Mouse (Mus musculus) adrenal gland, postnatal 36 days (tissue): Measurements from ENCODE around the gene Neil1. TPM values are rescaled to one million over a fixed set of nuclear protein-coding genes. Genes with fewer than 3 reads are reported as not detected.

Experiments used
- DNase-seq, 2 experiments: peaks; one replicate each; pipeline ENCODE4 v3.0.0; 2021; ENCODE audit warnings: mixed read lengths in 1 of 2
- total RNA-seq, 2 experiments: library from RNA; stranded (reverse); gene quantifications; 2 replicates each; pipeline ENCODE4 v1.2.3; 2021

Neil1 gene
- total RNA-seq, 2 experiments from 2014 or later, result 9.8 to 10.9 TPM

DNA sequence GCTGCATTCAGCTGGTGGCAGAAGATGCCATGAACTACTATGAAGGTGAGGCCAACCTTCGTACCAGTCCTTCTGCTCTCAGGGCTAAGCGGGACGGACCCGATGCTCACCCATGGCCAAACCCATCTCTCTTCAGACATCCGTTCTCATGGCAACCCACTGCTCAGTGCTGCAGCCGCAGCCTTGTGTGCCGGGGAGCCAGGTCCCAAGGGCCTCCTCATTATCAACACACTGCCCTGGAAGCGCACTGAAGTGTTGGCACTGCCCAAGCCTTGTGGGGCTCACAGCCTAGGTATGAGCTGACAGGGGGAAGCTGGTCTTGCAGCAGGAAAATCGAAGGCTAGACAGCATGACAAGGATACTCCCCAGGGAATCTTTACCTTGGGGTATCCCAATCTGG, 9.0 kb downstream of the Neil1 start:
- DNase-seq, result no peak

- DNase-seq, result no peak
Observed at GRCm38 (mm10) chr9:57138507-57138906, 9.6 kb downstream of the Neil1 start.

DNA sequence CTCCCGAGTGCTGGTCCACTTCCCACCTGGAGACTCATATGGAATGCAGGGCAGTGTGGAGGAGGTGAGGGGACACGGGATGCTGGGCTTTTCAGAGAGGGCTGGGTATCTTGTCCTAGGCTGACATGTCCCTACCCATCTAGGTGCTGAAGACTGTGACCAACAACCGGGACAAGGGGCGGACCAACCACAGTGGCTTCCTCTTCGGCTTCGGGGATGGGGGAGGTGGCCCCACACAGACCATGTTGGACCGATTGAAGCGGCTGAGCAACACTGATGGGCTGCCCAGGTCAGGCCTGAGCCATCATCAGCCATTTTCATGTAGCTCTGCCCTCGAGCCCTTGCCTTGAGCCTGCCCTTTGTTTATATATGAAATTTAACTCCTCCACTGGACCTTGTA, 10.3 kb downstream of the Neil1 start:
- DNase-seq, result no peak

DNA sequence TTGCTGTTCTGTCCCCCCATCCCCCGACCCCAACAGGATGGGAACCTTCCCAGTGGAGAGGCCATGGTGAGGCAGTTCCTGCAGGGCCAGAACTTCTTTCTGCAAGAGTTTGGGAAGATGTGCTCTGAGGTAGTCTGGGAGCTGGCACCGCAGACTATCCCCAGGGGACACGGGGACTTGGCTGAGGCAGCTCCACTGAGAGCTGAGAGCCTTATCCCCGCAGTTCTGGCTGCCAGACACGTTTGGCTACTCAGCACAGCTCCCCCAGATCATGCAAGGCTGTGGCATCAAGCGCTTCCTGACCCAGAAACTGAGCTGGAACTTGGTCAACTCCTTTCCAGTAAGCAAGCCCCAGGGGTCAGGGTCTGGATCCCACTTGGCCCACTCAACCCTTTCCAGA, 10.9 kb downstream of the Neil1 start:
- peak in 1 of 2 experiments; percentile 59 for DNase-seq

GRCm38 (mm10) chr9:57130577-57131433, 17.3 kb downstream of the Neil1 start, which contains the start of gene Man2c1:
Gene Man2c1, plus strand, starts transcription at chr9:57130690.
- peak; percentile 95 to 96 for DNase-seq

- no peak for DNase-seq
Observed at GRCm38 (mm10) chr9:57129641-57130040, 18.5 kb downstream of the Neil1 start.

- DNase-seq, result no peak
Observed at GRCm38 (mm10) chr9:57117261-57117755, 30.8 kb downstream of the Neil1 start.

Other genes with a start within 250 kb of the Neil1 start
- gene Snx33, start 219.9 kb downstream of the Neil1 start, total RNA-seq, result 10 to 100 TPM; 24.2 to 27.9 TPM
- gene Imp3, start 210.8 kb downstream of the Neil1 start, total RNA-seq, result 100 to 1,000 TPM in 1 of 2 experiments, 10 to 100 TPM in 1; 89.4 to 106 TPM
- gene Snupn, start 197.4 kb downstream of the Neil1 start, total RNA-seq, result 10 to 100 TPM; 11.7 to 12.4 TPM
- 10 to 100 TPM; 47.7 to 53.8 TPM for gene Ptpn9, start 153.4 kb downstream of the Neil1 start, total RNA-seq
- 10 to 100 TPM; 41.8 to 54.3 TPM for gene Sin3a, start 76.3 kb downstream of the Neil1 start, total RNA-seq
- gene Man2c1, start 17.6 kb downstream of the Neil1 start, total RNA-seq, result 100 to 1,000 TPM; 109 to 121 TPM
- gene Commd4, start 10.0 kb upstream of the Neil1 start, total RNA-seq, result 10 to 100 TPM; 48.2 to 58.0 TPM
- gene Trcg1, start 88.3 kb upstream of the Neil1 start, total RNA-seq, result not detected
- 10 to 100 TPM; 50.2 to 89.6 TPM for gene 1700017B05Rik, start 114.3 kb upstream of the Neil1 start, total RNA-seq